Mouse (Mus musculus) hindbrain, embryonic 13.5 days (tissue): ENCODE measurements around the gene Nudt3. TPM values are rescaled to one million over a fixed set of nuclear protein-coding genes. Genes with fewer than 3 reads are reported as not detected.

Experiments
- ATAC-seq: fragments of 200-750 bp; cut with Nextera tagmentation; 2 replicates; pipeline ENCODE4 v1.8.0; 2017; ENCODE audit warnings: moderate TSS enrichment; ENCODE audit not compliant: low FRiP score
- H3K27ac ChIP-seq: fragments of 300-500 bp; sonication (generic); 2 replicates; pipeline ENCODE4 v1.5.1; 2015; ENCODE audit warnings: inconsistent platforms, mild to moderate bottlenecking, moderate library complexity
- H3K27me3 ChIP-seq: fragments of 300-500 bp; sonication (generic); 2 replicates; pipeline ENCODE4 v1.6.1; 2015; ENCODE audit warnings: mild to moderate bottlenecking, inconsistent platforms
- H3K36me3 ChIP-seq: fragments of 300-500 bp; sonication (generic); 2 replicates; pipeline ENCODE4 v1.6.1; 2015; ENCODE audit warnings: mild to moderate bottlenecking, inconsistent platforms
- H3K4me1 ChIP-seq: fragments of 300-500 bp; sonication (generic); replicated peaks from 2 replicates; pipeline ENCODE4 v1.6.1; 2015; ENCODE audit warnings: inconsistent platforms
- H3K4me2 ChIP-seq: fragments of 300-500 bp; sonication (generic); 2 replicates; pipeline ENCODE4 v1.6.1; 2015; ENCODE audit warnings: inconsistent platforms, mild to moderate bottlenecking, moderate library complexity
- H3K4me3 ChIP-seq: fragments of 300-500 bp; sonication (generic); 2 replicates; pipeline ENCODE4 v1.5.1; 2015; ENCODE audit warnings: mild to moderate bottlenecking, inconsistent platforms
- H3K9ac ChIP-seq: fragments of 300-500 bp; sonication (generic); 2 replicates; pipeline ENCODE4 v1.6.1; 2015; ENCODE audit warnings: mild to moderate bottlenecking, inconsistent platforms
- H3K9me3 ChIP-seq: fragments of 300-500 bp; sonication (generic); 2 replicates; pipeline ENCODE4 v1.6.1; 2016; ENCODE audit warnings: inconsistent platforms
- WGBS: fragments of 180-500 bp; shearing (Covaris S2); methylation state at CpG from one replicate; pipeline ENCODE4 v1.1.7; 2015; 5-methylcytosine and 5-hydroxymethylcytosine counted together
- polyA plus RNA-seq: library from polyadenylated mRNA; unstranded; fragments of >200 nt; fragmentation: Nextera tagmentation; extraction: Ambion mirVana; gene quantifications from 2 replicates; pipeline ENCODE4 v1.2.1, GENCODE M21; 2015

The Nudt3 gene
- polyA plus RNA-seq, 1 experiment from 2014 or later, result 235 TPM

- Histone ChIP-seq H3K4me3 (peak overlapping the region; percentile 69), H3K9me3 (no peaks in the 10 kb centered on the region), H3K27me3 (peaks cover 18% of the 10 kb centered on the region), H3K27ac (peak overlapping the region; percentile 94; the same call in 1 of the 2 replicates), H3K9ac (peak overlapping the region; percentile 90), H3K4me1 (peaks cover 53% of the 10 kb centered on the region), H3K36me3 (peaks cover 15% of the 10 kb centered on the region), H3K4me2 (peak overlapping the region; percentile 85)
- ATAC-seq, result no peak
- WGBS, result 2% methylated on average over 14 of the region's 14 CpGs
Measured at GRCm38 (mm10) chr17:27557927-27558661, 65.2 kb downstream of the Nudt3 start.

- under 1% methylated on average over 36 of the region's 75 CpGs for WGBS
- Histone ChIP-seq H3K4me3 (peak overlapping the region; percentile 69), H3K27me3 (peaks cover 18% of the 10 kb centered on the region), H3K27ac (peak overlapping the region; percentile 94), H3K4me1 (peaks cover 53% of the 10 kb centered on the region), H3K9ac (peak overlapping the region; percentile 90), H3K36me3 (peaks cover 15% of the 10 kb centered on the region), H3K9me3 (no peaks in the 10 kb centered on the region), H3K4me2 (peak overlapping the region; percentile 85)
- ATAC-seq, result peak; percentile 44
Measured at GRCm38 (mm10) chr17:27557181-27557926, 65.9 kb downstream of the Nudt3 start.

- peak within 1 kb of the TSS; percentile 85 for H3K4me2 ChIP-seq
- peaks cover 45% of the 10 kb centered on the region for H3K4me1 ChIP-seq
- H3K9ac ChIP-seq, result peak within 1 kb of the TSS; percentile 90
- ATAC-seq, result peak; percentile 66
- H3K27ac ChIP-seq, result peak within 1 kb of the TSS; percentile 94
- H3K4me3 ChIP-seq, result peak within 1 kb of the TSS; percentile 69
- peaks cover 18% of the 10 kb centered on the region for H3K27me3 ChIP-seq
- no peaks in the 10 kb centered on the region for H3K9me3 ChIP-seq
- H3K36me3 ChIP-seq, result peaks cover 8% of the 10 kb centered on the region
- WGBS, result under 1% methylated on average over 78 of the region's 79 CpGs
Measured at GRCm38 (mm10) chr17:27556315-27557011, 66.8 kb downstream of the Nudt3 start, which contains the start of gene Hmga1. Gene Hmga1, plus strand, starts transcription at chr17:27556497.

- ATAC-seq, result no peak
- Histone ChIP-seq H3K9ac (peak overlapping the region; percentile 90), H3K4me2 (peak overlapping the region; percentile 85), H3K9me3 (no peaks in the 10 kb centered on the region), H3K27me3 (peaks cover 18% of the 10 kb centered on the region), H3K4me3 (peak overlapping the region; percentile 69), H3K4me1 (peaks cover 43% of the 10 kb centered on the region), H3K27ac (peak overlapping the region; percentile 94), H3K36me3 (no peaks in the 10 kb centered on the region)
- WGBS, result 0% methylated on average over 44 of the region's 55 CpGs
Measured at GRCm38 (mm10) chr17:27555512-27556172, 67.7 kb downstream of the Nudt3 start.

- peak overlapping the region; percentile 69 for H3K4me3 ChIP-seq
- no peaks in the 10 kb centered on the region for H3K36me3 ChIP-seq
- peaks cover 18% of the 10 kb centered on the region for H3K27me3 ChIP-seq
- H3K9me3 ChIP-seq, result no peaks in the 10 kb centered on the region
- peak overlapping the region; percentile 94; the same call in 1 of the 2 replicates for H3K27ac ChIP-seq
- peak overlapping the region; percentile 85 for H3K4me2 ChIP-seq
- H3K4me1 ChIP-seq, result peaks cover 42% of the 10 kb centered on the region
- WGBS, result under 1% methylated on average over 34 of the region's 39 CpGs
- peak overlapping the region; percentile 90 for H3K9ac ChIP-seq
- no peak for ATAC-seq
Measured at GRCm38 (mm10) chr17:27555075-27555511, 68.2 kb downstream of the Nudt3 start.

GRCm38 (mm10) chr17:27554062-27554960 is 69.0 kb downstream of the Nudt3 start:
- 44% methylated on average over 20 of the region's 20 CpGs for WGBS
- ATAC-seq, result no peak
- peaks cover 18% of the 10 kb centered on the region for H3K27me3 ChIP-seq
- H3K4me1 ChIP-seq, result peaks cover 40% of the 10 kb centered on the region
- no peaks in the 10 kb centered on the region for H3K36me3 ChIP-seq
- H3K9me3 ChIP-seq, result no peaks in the 10 kb centered on the region
- H3K4me2 ChIP-seq, result peak overlapping the region; percentile 85
- no peak overlapping the region for H3K27ac ChIP-seq
- H3K4me3 ChIP-seq, result peak overlapping the region; percentile 69; the same call in 1 of the 2 replicates
- H3K9ac ChIP-seq, result peak overlapping the region; percentile 90; the same call in 1 of the 2 replicates

- Histone ChIP-seq H3K9me3 (no peaks in the 10 kb centered on the region), H3K4me2 (no peak overlapping the region), H3K4me1 (peaks cover 29% of the 10 kb centered on the region), H3K27ac (no peak overlapping the region), H3K36me3 (no peaks in the 10 kb centered on the region), H3K27me3 (peaks cover 18% of the 10 kb centered on the region), H3K4me3 (no peak overlapping the region), H3K9ac (no peak overlapping the region)
- ATAC-seq, result no peak
- 76% methylated on average over 23 of the region's 23 CpGs for WGBS
Measured at GRCm38 (mm10) chr17:27552215-27553201, 70.8 kb downstream of the Nudt3 start.

GRCm38 (mm10) chr17:27551393-27551940 is 71.8 kb downstream of the Nudt3 start:
- Histone ChIP-seq H3K27ac (no peak overlapping the region), H3K4me1 (peaks cover 25% of the 10 kb centered on the region)
- 64% methylated on average over 10 of the region's 10 CpGs for WGBS

GRCm38 (mm10) chr17:27549234-27549633 is 74.1 kb downstream of the Nudt3 start:
- no peak overlapping the region for H3K4me3 ChIP-seq
- H3K4me1 ChIP-seq, result peaks cover 11% of the 10 kb centered on the region
- no peak for ATAC-seq
- peaks cover 6% of the 10 kb centered on the region; the same call in 1 of the 2 replicates for H3K27me3 ChIP-seq
- H3K27ac ChIP-seq, result no peak overlapping the region
- H3K9ac ChIP-seq, result no peak overlapping the region; the same call in 1 of the 2 replicates
- no peaks in the 10 kb centered on the region for H3K36me3 ChIP-seq
- H3K9me3 ChIP-seq, result no peaks in the 10 kb centered on the region
- WGBS, result 42% methylated on average over 8 of the region's 8 CpGs
- H3K4me2 ChIP-seq, result no peak overlapping the region

More at GRCm38 (mm10) chr17:27551393-27551940, 71.8 kb downstream of the Nudt3 start:
- H3K9me3 ChIP-seq, result no peaks in the 10 kb centered on the region
- no peak for ATAC-seq
- peaks cover 19% of the 10 kb centered on the region for H3K27me3 ChIP-seq
- no peaks in the 10 kb centered on the region for H3K36me3 ChIP-seq
- H3K9ac ChIP-seq, result no peak overlapping the region
- no peak overlapping the region for H3K4me3 ChIP-seq
- no peak overlapping the region for H3K4me2 ChIP-seq
